Mouse (Mus musculus): ENCODE data around the gene B3gnt7. TPM values are rescaled to one million over a fixed set of nuclear protein-coding genes. Genes with fewer than 3 reads are reported as not detected.

The B3gnt7 gene
- polyA plus RNA-seq, 1 experiment from 2014 or later, result 0.14 TPM

DNA sequence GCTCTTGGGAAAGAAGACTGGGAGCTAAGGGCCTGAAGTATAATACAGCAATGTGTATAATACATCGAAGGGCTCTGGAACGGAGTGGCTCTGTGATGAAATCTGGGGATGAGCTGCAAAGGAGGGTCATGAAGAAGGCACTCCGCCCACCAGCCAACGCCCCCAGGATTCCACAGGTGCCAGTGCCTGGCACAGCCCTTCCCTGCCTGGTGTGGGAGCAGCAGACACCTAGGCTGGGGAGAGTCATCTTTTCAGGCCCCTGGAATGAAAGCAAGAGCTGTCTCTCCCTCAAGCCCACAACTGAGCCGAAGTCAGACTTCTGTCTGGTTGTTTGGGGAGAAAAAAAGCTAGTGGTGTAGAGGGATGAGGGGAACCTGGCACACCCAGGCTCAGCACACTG is 25.6 kb upstream of the B3gnt7 start:
- ChIA-PET POLR2A (no interaction called here), CTCF (no interaction called here)
- no peak for TF ChIP-seq CTCF (IDR thresholded peaks at IDR 0.05)
- DNase-seq (ENCODE audit: low read depth, low spot score) (no peak), ATAC-seq (no peak)
- no peaks in the 10 kb centered on the region for H3K27me3 ChIP-seq
- in situ Hi-C loops (cut with MboI; ENCODE audit: low pct_unique_long_range_greater_than_20kb), result no loop called here

DNA sequence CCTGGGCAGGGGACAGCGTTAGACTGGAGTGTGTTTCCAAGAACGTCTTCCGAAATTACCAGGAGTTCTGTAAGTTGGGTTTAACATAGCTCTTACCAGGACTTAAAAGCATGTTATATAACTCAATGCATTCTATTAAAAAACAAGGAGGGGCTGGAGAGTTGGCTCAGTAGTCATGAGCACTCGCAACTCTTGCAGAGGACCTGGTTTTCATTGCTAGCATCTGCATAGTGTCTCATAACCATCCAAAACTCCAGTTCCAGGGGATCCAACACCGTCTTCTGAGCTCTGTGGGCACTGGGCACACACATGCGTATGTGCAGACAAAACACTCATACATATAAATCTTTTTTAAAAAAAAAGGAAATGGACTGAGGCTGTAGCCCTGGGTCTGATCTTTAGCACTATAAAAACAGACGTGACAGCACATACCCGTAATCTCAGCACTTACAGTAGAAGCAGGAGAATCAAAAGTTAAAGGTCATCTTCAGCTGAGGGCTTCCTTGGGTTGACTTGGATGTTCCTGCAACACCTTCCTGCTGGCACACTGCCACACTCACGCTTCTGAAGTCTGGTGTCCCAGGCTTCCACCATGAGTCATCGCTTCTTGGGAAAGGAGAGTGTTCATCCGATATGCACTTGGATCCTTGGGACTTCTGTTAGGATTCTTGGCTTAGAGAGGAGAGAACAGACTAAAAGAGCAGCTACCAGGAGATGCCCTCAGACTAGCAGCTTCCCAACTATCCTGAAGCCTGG is 20.7 kb upstream of the B3gnt7 start:
- ChIA-PET CTCF (interaction anchor here (0.8 to 1.3 kb wide), 2 partner anchors 11 to 57 kb away, joined by 3 read pairs; no protein-coding TSS in a partner anchor), POLR2A (interaction anchor here (0.6 to 0.8 kb wide), 2 partner anchors 12 to 45 kb away, joined by 4 read pairs; no protein-coding TSS in a partner anchor)
- no peak for DNase-seq (ENCODE audit: low read depth, low spot score)
- ATAC-seq, result no peak
- in situ Hi-C loops (cut with MboI; ENCODE audit: low pct_unique_long_range_greater_than_20kb), result no loop called here
- H3K27me3 ChIP-seq, result no peaks in the 10 kb centered on the region
- no peak for TF ChIP-seq CTCF (IDR thresholded peaks at IDR 0.05)

DNA sequence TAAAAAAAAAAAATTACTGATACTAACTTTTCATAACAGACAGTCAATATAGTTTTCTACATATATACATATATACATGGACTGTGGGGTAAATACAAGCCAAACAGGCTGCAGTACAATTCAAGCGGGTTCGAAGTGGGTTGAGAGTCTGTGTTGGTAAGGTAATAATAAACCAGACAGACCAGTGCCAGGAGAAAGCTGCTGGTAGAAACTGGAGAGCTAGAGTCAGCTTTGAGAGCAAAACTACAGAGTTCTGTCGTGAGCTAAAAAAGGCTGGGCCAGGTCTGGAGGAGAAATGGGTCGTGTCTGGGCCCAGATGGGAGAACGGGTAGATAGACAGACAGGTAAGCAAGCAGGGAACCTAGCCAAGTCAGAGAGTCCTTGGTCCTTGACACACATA is 18.5 kb upstream of the B3gnt7 start:
- ChIA-PET POLR2A (no interaction called here), CTCF (no interaction called here)
- ATAC-seq (no peak), DNase-seq (ENCODE audit: low read depth, low spot score) (no peak)
- in situ Hi-C loops (cut with MboI; ENCODE audit: low pct_unique_long_range_greater_than_20kb), result no loop called here
- H3K27me3 ChIP-seq, result no peaks in the 10 kb centered on the region
- TF ChIP-seq CTCF (IDR thresholded peaks at IDR 0.05), result no peak

DNA sequence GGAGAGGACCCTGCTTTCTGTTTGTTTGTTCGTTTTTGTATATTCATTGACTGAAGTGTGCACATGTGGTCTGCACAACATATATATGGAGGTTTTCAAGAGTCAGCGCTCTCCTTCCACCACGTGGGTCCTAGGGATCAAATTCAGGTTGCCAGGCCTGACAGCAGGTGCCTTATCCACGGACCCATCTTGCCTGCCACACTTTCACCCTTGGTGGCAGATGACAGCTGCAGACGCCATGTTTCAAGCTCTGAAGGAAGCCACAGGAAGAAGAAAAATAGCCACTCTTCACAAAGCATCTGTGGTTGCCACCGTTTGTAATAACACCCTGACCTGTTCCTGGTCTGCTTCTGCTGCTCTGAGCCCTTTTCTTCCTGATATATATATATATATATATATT is 17.3 kb upstream of the B3gnt7 start:
- ATAC-seq (no peak), DNase-seq (ENCODE audit: low read depth, low spot score) (no peak)
- ChIA-PET POLR2A (no interaction called here), CTCF (no interaction called here)
- in situ Hi-C loops (cut with MboI; ENCODE audit: low pct_unique_long_range_greater_than_20kb), result no loop called here
- H3K27me3 ChIP-seq, result no peaks in the 10 kb centered on the region
- TF ChIP-seq CTCF (IDR thresholded peaks at IDR 0.05), result no peak

DNA sequence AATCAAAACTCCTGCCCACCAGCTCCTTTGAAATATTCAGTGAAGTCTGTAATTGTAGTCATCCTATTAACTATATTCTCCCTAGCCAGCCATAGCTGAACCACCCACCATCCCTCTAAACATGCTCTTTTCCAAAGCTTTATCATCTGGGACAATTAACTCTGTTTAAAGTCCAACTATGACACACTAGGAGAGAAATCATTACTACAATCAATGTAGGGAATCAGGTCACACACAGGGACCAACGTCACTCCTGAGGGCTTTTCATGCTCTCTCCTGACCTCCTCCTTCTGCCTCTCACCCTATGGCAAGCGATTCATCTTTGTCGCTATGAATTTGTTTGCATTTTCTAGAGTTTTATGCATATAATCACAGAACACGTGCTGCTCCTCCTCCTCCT is 15.2 kb upstream of the B3gnt7 start:
- in situ Hi-C loops (cut with MboI; ENCODE audit: low pct_unique_long_range_greater_than_20kb), result no loop called here
- ATAC-seq, result no peak
- POLR2A ChIA-PET, result no interaction called here
- no peak for TF ChIP-seq CTCF (IDR thresholded peaks at IDR 0.05)
- CTCF ChIA-PET, result no interaction called here
- DNase-seq (ENCODE audit: low read depth, low spot score), result no peak
- H3K27me3 ChIP-seq, result no peaks in the 10 kb centered on the region

DNA sequence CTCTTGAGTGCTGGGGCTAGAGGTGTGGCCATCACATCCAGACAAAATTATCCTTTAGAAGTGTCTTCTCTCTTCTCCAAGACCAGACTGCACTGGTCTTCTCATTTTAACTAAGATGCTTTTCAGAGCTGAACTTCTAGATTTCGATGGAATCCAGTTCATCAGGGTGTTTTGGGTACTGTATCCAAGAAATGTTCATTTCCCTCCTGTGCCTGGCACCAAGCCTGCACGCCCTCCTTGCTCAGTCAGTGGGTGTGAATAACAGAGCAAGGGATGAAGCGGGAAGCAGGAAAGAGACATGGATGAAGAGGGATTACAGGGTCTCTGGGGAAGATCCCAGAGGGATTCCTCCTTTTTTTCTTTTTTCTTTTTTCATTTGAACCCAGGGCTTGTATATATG is 12.2 kb upstream of the B3gnt7 start:
- ATAC-seq (no peak), DNase-seq (ENCODE audit: low read depth, low spot score) (no peak)
- TF ChIP-seq CTCF (IDR thresholded peaks at IDR 0.05), result no peak
- in situ Hi-C loops (cut with MboI; ENCODE audit: low pct_unique_long_range_greater_than_20kb), result no loop called here
- CTCF ChIA-PET, result interaction anchor here (1.1 kb wide), 1 partner anchor 24 kb away, joined by 3 read pairs; no protein-coding TSS in a partner anchor
- no peaks in the 10 kb centered on the region for H3K27me3 ChIP-seq
- POLR2A ChIA-PET, result no interaction called here

DNA sequence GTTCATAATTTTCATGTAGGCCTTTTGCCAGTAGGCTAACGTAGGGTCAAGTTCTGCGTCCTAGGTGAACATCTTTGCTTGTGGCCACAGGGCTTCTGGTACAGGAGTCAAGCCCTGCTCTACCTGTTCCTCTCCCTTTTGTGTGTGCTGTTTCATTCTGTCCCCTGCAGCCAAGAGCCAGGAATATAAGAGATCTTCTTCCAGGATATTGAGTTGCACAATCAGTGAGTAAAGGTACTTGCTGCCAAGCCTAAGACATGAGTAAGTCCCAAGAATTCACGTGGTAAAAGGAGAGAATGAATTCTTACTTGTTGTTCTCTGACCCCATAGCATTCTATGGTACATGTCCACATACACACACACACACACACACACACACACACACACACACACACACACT is 9.5 kb upstream of the B3gnt7 start:
- no peak for DNase-seq (ENCODE audit: low read depth, low spot score)
- CTCF ChIA-PET, result no interaction called here
- H3K27me3 ChIP-seq, result no peaks in the 10 kb centered on the region
- POLR2A ChIA-PET, result no interaction called here
- in situ Hi-C loops (cut with MboI; ENCODE audit: low pct_unique_long_range_greater_than_20kb), result no loop called here
- TF ChIP-seq CTCF (IDR thresholded peaks at IDR 0.05), result no peak
- ATAC-seq, result no peak

DNA sequence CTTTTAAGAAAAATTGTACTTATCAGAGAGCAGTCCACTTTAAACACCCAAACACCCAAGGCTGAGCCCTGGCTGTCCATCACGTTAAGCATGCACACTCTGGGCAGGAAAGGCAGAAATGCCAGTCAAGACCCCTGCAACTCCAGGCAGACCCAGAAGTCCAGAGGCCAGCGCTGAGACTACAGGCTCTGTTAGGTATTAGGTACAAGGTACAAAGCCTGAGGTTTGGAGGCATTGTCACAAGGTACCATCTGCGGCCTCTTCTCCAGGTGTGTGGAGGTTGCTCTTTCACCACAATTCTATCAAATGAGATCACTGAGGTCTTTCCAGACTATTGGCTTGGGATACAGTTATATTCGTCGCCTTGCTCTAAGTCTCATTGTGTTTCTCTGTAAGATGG is 8.8 kb upstream of the B3gnt7 start:
- in situ Hi-C loops (cut with MboI; ENCODE audit: low pct_unique_long_range_greater_than_20kb), result no loop called here
- DNase-seq (ENCODE audit: low read depth, low spot score), result no peak
- TF ChIP-seq CTCF (IDR thresholded peaks at IDR 0.05), result no peak

DNA sequence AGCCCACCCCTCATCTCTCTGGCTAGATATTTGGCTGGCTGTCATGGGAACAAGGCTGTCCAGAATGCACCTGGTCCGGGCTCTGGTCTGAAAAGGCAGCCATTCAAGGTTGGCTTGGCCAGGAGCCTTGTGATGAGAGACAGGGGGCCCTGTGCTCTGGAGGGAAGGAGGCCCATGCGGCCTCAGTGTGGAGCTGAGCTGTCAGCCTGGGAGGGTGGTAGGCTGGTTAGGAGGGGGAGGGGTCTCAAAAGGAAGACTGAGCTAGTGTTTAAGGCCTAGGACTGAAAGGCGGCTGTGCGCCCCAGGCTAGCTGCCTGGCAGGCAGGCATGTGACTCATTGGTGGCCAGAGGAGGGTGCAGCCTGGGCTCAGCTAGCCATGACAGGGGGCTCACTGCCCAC is 8.2 kb upstream of the B3gnt7 start:
- in situ Hi-C loops (cut with MboI; ENCODE audit: low pct_unique_long_range_greater_than_20kb), result no loop called here
- CTCF ChIA-PET, result no interaction called here
- ATAC-seq (no peak), DNase-seq (ENCODE audit: low read depth, low spot score) (no peak)
- POLR2A ChIA-PET, result interaction anchor here (1.2 kb wide), 1 partner anchor 12 kb away, joined by 5 read pairs; no protein-coding TSS in a partner anchor
- TF ChIP-seq CTCF (IDR thresholded peaks at IDR 0.05), result no peak
- H3K27me3 ChIP-seq, result no peaks in the 10 kb centered on the region

More for the DNA sequence above, 8.8 kb upstream of the B3gnt7 start:
- ChIA-PET POLR2A (no interaction called here), CTCF (no interaction called here)
- H3K27me3 ChIP-seq, result no peaks in the 10 kb centered on the region
- no peak for ATAC-seq

DNA sequence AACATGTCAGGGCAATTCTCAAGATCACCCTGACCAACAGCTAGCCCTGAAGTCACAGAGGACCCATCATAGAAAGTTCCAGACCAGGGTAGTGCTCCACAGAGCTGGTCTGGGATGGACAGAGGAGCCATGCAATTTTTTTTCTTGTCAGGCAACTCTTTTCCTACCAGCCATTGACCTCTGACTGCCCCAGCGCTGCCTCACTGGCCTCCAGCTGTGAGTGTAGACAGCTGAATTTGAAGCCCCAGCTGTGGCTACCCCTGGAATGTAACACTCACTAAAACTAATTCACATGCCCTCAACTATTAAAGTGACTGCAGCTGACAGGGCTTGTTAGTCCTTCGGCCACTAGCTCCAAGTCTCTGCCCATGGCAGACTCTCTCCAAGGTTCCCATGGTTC is 2.5 kb upstream of the B3gnt7 start:
- ATAC-seq, result no peak
- DNase-seq (ENCODE audit: low read depth, low spot score), result no peak
- TF ChIP-seq CTCF (IDR thresholded peaks at IDR 0.05), result no peak
- ChIA-PET CTCF (interaction anchor here (1.0 kb wide), 1 partner anchor 88 kb away, joined by 3 read pairs; no protein-coding TSS in a partner anchor), POLR2A (interaction anchor here (0.9 kb wide), 1 partner anchor 55 kb away, joined by 3 read pairs; no protein-coding TSS in a partner anchor)
- peaks cover 12% of the 10 kb centered on the region for H3K27me3 ChIP-seq
- in situ Hi-C loops (cut with MboI; ENCODE audit: low pct_unique_long_range_greater_than_20kb), result no loop called here

DNA sequence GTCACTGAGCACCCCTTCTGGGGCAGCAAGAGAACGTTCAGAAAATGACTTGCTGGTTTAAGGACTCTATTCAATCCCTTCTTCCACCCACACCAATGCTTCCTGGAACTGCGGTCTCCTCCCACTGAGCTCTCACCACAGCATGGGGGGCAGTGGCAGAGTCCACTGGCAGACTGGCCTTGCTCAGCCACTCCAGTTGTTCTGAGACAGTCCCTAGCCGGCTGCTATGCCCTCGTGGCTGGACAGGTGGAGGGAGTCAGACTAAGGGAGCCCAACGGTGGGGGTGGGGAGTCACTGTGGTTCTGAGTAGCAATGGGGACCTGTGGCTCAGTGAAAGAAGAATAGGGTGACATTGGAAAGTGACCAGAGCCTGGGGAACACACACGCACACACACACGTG is 1.9 kb upstream of the B3gnt7 start:
- TF ChIP-seq CTCF (IDR thresholded peaks at IDR 0.05), result no peak
- ChIA-PET CTCF (interaction anchor here (1.0 kb wide), 1 partner anchor 88 kb away, joined by 3 read pairs; no protein-coding TSS in a partner anchor), POLR2A (interaction anchor here (0.9 kb wide), 1 partner anchor 56 kb away, joined by 3 read pairs; no protein-coding TSS in a partner anchor)
- DNase-seq (ENCODE audit: low read depth, low spot score) (no peak), ATAC-seq (no peak)
- in situ Hi-C loops (cut with MboI; ENCODE audit: low pct_unique_long_range_greater_than_20kb), result no loop called here
- peaks cover 18% of the 10 kb centered on the region for H3K27me3 ChIP-seq

All from Patski (cell line).